Mouse (Mus musculus) cerebellum, adult (tissue): Measurements from ENCODE around the gene Cyp1a2.

Source experiments
- ATAC-seq: cut with Nextera tagmentation; 2 replicates; pipeline ENCODE4 v1.9.2; 2017; ENCODE audit warnings: mild to moderate bottlenecking, moderate library complexity, mixed read lengths; ENCODE audit not compliant: insufficient number of reproducible peaks, low FRiP score, low TSS enrichment

The Cyp1a2 gene

DNA sequence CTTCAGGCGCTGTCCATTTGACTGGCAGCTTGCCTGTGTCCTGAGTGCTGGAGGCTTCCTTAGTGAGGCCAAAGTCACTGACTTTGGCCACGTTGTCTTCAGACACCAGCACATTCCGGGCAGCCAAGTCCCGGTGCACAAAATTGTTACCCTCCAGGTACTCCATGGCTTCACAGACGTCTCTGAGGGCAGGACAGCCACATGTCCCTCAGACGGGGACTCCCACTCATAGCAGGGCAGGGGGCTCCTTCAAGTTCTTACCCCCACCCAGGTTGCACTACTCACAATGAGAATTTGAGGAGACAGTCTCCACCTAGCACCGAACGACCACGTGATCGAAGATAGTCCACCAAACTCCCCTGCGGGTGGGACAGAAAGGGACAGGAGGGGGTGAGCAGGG is 55.6 kb downstream of the Cyp1a2 start:
- ATAC-seq, result no peak

- ATAC-seq, result no peak
Observed at GRCm38 (mm10) chr9:57627191-57627590, 56.3 kb downstream of the Cyp1a2 start.
